Mouse (Mus musculus) CH12.LX (cell line): Measurements from ENCODE around the gene Fry. TPM values are rescaled to one million over a fixed set of nuclear protein-coding genes. Genes with fewer than 3 reads are reported as not detected.

ENCODE experiments used
- DNase-seq: peaks from one replicate; pipeline ENCODE4 v3.0.0-alpha.2; 2013; ENCODE audit errors: extremely low read depth
- H3K27ac ChIP-seq: 2 replicates; pipeline ENCODE4 v1.5.1; 2012; ENCODE audit warnings: low read depth, mild to moderate bottlenecking, control low read depth, moderate library complexity; ENCODE audit not compliant: insufficient read depth
- H3K27me3 ChIP-seq: replicated peaks from 2 replicates; pipeline ENCODE3; 2012; ENCODE audit warnings: inconsistent platforms
- H3K36me3 ChIP-seq, 2 experiments: replicated peaks in 1 of 2; 2 replicates each; pipeline versions ENCODE3 to v1.6.1; 2012; ENCODE audit warnings: inconsistent platforms in 1 of 2, low read length in 1 of 2, mild to moderate bottlenecking in 1 of 2, mixed read lengths in 1 of 2, moderate library complexity in 1 of 2; ENCODE audit not compliant: control insufficient read depth in 1 of 2, insufficient read depth in 1 of 2
- H3K4me1 ChIP-seq, 2 experiments: 2 replicates each; pipeline ENCODE4 v1.6.1; 2012; ENCODE audit warnings: inconsistent platforms in 1 of 2, moderate library complexity in 1 of 2; ENCODE audit not compliant: insufficient read depth in 2 of 2, control insufficient read depth in 1 of 2
- H3K4me2 ChIP-seq: 2 replicates; pipeline ENCODE4 v1.6.1; 2012; ENCODE audit warnings: low read depth, mild to moderate bottlenecking, control low read depth; ENCODE audit not compliant: poor library complexity, insufficient read depth, severe bottlenecking
- H3K4me3 ChIP-seq, 3 experiments: fragments of 150-350 bp in 1 of 3; sonication (generic) in 1 of 3; replicated peaks in 1 of 3; 2 replicates each; pipeline versions ENCODE3 to v1.5.1; 2011 to 2012; ENCODE audit warnings: low read depth in 2 of 3, low read length in 2 of 3, mild to moderate bottlenecking in 2 of 3, moderate library complexity in 2 of 3, control low read depth in 1 of 3, improper control_type of control experiment in 1 of 3, inconsistent platforms in 1 of 3, mixed read lengths in 1 of 3; ENCODE audit not compliant: poor library complexity in 1 of 3
- H3K79me2 ChIP-seq: replicated peaks from 2 replicates; pipeline ENCODE4 v1.6.1; 2012; ENCODE audit warnings: mild to moderate bottlenecking, moderate library complexity; ENCODE audit not compliant: control insufficient read depth, poor library complexity, insufficient read depth, severe bottlenecking; ENCODE audit errors: extremely low read depth
- H3K9ac ChIP-seq: 2 replicates; pipeline ENCODE4 v1.6.1; 2012; ENCODE audit warnings: low read depth, mild to moderate bottlenecking, control low read depth, moderate library complexity; ENCODE audit not compliant: insufficient read depth
- H3K9me3 ChIP-seq: replicated peaks from 2 replicates; pipeline ENCODE3; 2012; ENCODE audit warnings: low read length, inconsistent platforms, mixed read lengths
- BHLHE40 ChIP-seq: IDR thresholded peaks from 2 replicates; pipeline ENCODE4 v1.6.1; 2011; ENCODE audit warnings: mild to moderate bottlenecking, low read depth, low read length, improper control_type of control experiment
- E2F4 ChIP-seq: IDR thresholded peaks from 2 replicates; pipeline ENCODE4 v1.6.1; 2011; ENCODE audit warnings: low read depth, low read length, improper control_type of control experiment; ENCODE audit not compliant: insufficient replicate concordance
- EP300 ChIP-seq: IDR thresholded peaks from 2 replicates; pipeline ENCODE4 v1.6.1; 2011; ENCODE audit warnings: low read length, improper control_type of control experiment
- GABPA ChIP-seq: IDR thresholded peaks from 2 replicates; pipeline ENCODE4 v1.6.1; 2012; ENCODE audit warnings: low read depth, low read length, improper control_type of control experiment, inconsistent platforms; ENCODE audit not compliant: insufficient replicate concordance
- HCFC1 ChIP-seq: IDR thresholded peaks from 2 replicates; pipeline ENCODE4 v1.6.1; 2012; ENCODE audit warnings: low read depth, mild to moderate bottlenecking, inconsistent platforms, low read length, improper control_type of control experiment
- MAFK ChIP-seq: IDR thresholded peaks from 2 replicates; pipeline ENCODE4 v1.6.1; 2011; ENCODE audit warnings: low read length, improper control_type of control experiment; ENCODE audit not compliant: insufficient replicate concordance
- MEF2A ChIP-seq: IDR thresholded peaks from 2 replicates; pipeline ENCODE4 v1.6.1; 2014; ENCODE audit warnings: low read depth, mild to moderate bottlenecking, inconsistent platforms, low read length, improper control_type of control experiment, borderline replicate concordance
- MXI1 ChIP-seq: IDR thresholded peaks from 2 replicates; pipeline ENCODE4 v1.6.1; 2011; ENCODE audit warnings: mild to moderate bottlenecking, low read depth, low read length, improper control_type of control experiment
- MYC ChIP-seq: IDR thresholded peaks from 2 replicates; pipeline ENCODE4 v1.6.1; 2011; ENCODE audit warnings: low read depth, mild to moderate bottlenecking, improper control_type of control experiment, low read length
- NELFE ChIP-seq: IDR thresholded peaks from 2 replicates; pipeline ENCODE4 v1.6.1; 2011; ENCODE audit warnings: low read depth, low read length, improper control_type of control experiment
- NRF1 ChIP-seq: IDR thresholded peaks from 2 replicates; pipeline ENCODE4 v1.6.1; 2014; ENCODE audit warnings: low read depth, mild to moderate bottlenecking, inconsistent platforms, low read length, improper control_type of control experiment, moderate library complexity
- PAX5 ChIP-seq: IDR thresholded peaks from 2 replicates; pipeline ENCODE4 v1.6.1; 2012; ENCODE audit warnings: low read length, inconsistent platforms, mixed read lengths
- SMC3 ChIP-seq: IDR thresholded peaks from 2 replicates; pipeline ENCODE4 v1.6.1; 2011; ENCODE audit warnings: low read depth, low read length, improper control_type of control experiment
- ZC3H11A ChIP-seq: IDR thresholded peaks from 2 replicates; pipeline ENCODE4 v1.6.1; 2012; ENCODE audit warnings: low read depth, mild to moderate bottlenecking, inconsistent platforms, low read length, improper control_type of control experiment
- ZNF384 ChIP-seq: IDR thresholded peaks from 2 replicates; pipeline ENCODE4 v1.6.1; 2012; ENCODE audit warnings: low read depth, low read length, improper control_type of control experiment, inconsistent platforms
- dilution Hi-C: fragments of 300-500 bp; cut with MboI; formaldehyde crosslinking; loops from 2 replicates; pipeline ENCODE4 v1.14.3; 2020; ENCODE audit warnings: low sequenced_read_pairs; ENCODE audit not compliant: extremely low pct_unique_long_range_greater_than_20kb, extremely low pct_ligation_motif_present
- in situ Hi-C: fragments of 300-500 bp; cut with MboI; formaldehyde crosslinking; loops from 3 replicates; pipeline ENCODE4 v1.14.3; 2019; ENCODE audit warnings: low sequenced_read_pairs, low pct_ligation_motif_present, low pct_unique_long_range_greater_than_20kb, mixed read lengths
- polyA plus RNA-seq: library from polyadenylated mRNA; unstranded; fragments of >175 nt; gene quantifications from 2 replicates; pipeline ENCODE4 v1.2.1, GENCODE M21; 2012; ENCODE audit warnings: low read depth; ENCODE audit not compliant: insufficient read length
- total RNA-seq, 2 experiments: library from RNA; depleted of rRNA; stranded (reverse); fragments of 300-350 nt in 1 of 2; fragments of >200 nt in 1 of 2; gene quantifications; 2 replicates each; pipeline ENCODE4 v1.2.3; 2012 to 2014

Fry gene
- total and polyA plus RNA-seq, 3 experiments, result 0.34 to 0.80 (median 0.34) TPM

GRCm38 (mm10) chr5:150432960-150433359 lies 314.5 kb downstream of the Fry start:
- Histone ChIP-seq H3K9me3 (peaks cover 11% of the 10 kb centered on the region), H3K9ac (no peak overlapping the region), H3K79me2 (no peaks in the 10 kb centered on the region), H3K27me3 (no peaks in the 10 kb centered on the region)
- TF ChIP-seq GABPA, result no peak
- TF ChIP-seq PAX5, result no peak
- TF ChIP-seq SMC3, result no peak
- TF ChIP-seq MAFK, result no peak
- TF ChIP-seq MXI1, result no peak
- TF ChIP-seq NELFE, result no peak
- TF ChIP-seq EP300, result no peak
- no peak for TF ChIP-seq E2F4
- TF ChIP-seq HCFC1, result no peak
- no peak for TF ChIP-seq MYC
- TF ChIP-seq, all 38 proteins: peak for 0
- Histone ChIP-seq H3K4me3 (no peak overlapping the region), H3K4me2 (no peak overlapping the region), H3K36me3 (no peaks in the 10 kb centered on the region), H3K27ac (no peak overlapping the region), H3K4me1 (no peaks in the 10 kb centered on the region)
- in situ Hi-C loops, result no loop called here
- DNase-seq, result no peak
- dilution Hi-C loops, result no loop called here

- DNase-seq, result no peak
- TF ChIP-seq BHLHE40 (no peak), MAFK (no peak), NRF1 (no peak), MEF2A (no peak), MXI1 (no peak), ZNF384 (no peak), ZC3H11A (no peak)
- TF ChIP-seq, all 38 proteins: peak for 0
- no peak overlapping the region for H3K4me3 ChIP-seq
- H3K79me2 ChIP-seq, result no peaks in the 10 kb centered on the region
- H3K36me3 ChIP-seq, result no peaks in the 10 kb centered on the region
- dilution Hi-C loops, result no loop called here
- peaks cover 11% of the 10 kb centered on the region for H3K9me3 ChIP-seq
- H3K4me1 ChIP-seq, result no peaks in the 10 kb centered on the region
- H3K27ac ChIP-seq, result no peak overlapping the region
- in situ Hi-C loops, result loop anchor here (5.0 kb wide), 1 partner anchor 60 kb away; no protein-coding TSS in a partner anchor
- peaks cover 3% of the 10 kb centered on the region for H3K27me3 ChIP-seq
- no peak overlapping the region for H3K9ac ChIP-seq
- H3K4me2 ChIP-seq, result no peak overlapping the region
Measured at GRCm38 (mm10) chr5:150436629-150437389, 318.4 kb downstream of the Fry start.
